Mouse (Mus musculus): ENCODE measurements around the gene Tprn. TPM values are rescaled to one million over a fixed set of nuclear protein-coding genes. Genes with fewer than 3 reads are reported as not detected.
A peak's percentile ranks its signal among the peaks of the same experiment; 100 is the strongest.
"Not testable (repeated sequence)": the region's sequence is repeated elsewhere in the genome, so short reads cannot be mapped to it uniquely, and the experiment has no call there.

Gene Tprn
- polyA plus RNA-seq, 1 experiment from 2014 or later = 7.3 TPM

GRCm38 (mm10) chr2:25256443-25257109 is 5.8 kb upstream of the Tprn start:
- not testable (repeated sequence) for H3K9me3 ChIP-seq (ENCODE audit: control insufficient read depth, low read length); ATAC-seq (replicated peaks; ENCODE audit: low FRiP score)
- 63% methylated on average over 10 of the region's 12 CpGs for WGBS

GRCm38 (mm10) chr2:25257250-25257649 is 5.2 kb upstream of the Tprn start:
- WGBS = 89% methylated on average over 5 of the region's 5 CpGs
- not testable (repeated sequence) for H3K27ac ChIP-seq (ENCODE audit: low read depth, low read length)

More at GRCm38 (mm10) chr2:25256443-25257109, 5.8 kb upstream of the Tprn start:
- H3K9ac ChIP-seq (ENCODE audit: low read length); H3K36me3 ChIP-seq (ENCODE audit: control insufficient read depth, insufficient read depth, low read length); H3K27ac ChIP-seq (ENCODE audit: low read depth, low read length); H3K27me3 ChIP-seq (ENCODE audit: control insufficient read depth, insufficient read depth, low read length); DNase-seq (ENCODE audit: low spot score): not testable (repeated sequence)
- Histone ChIP-seq H3K4me1 (replicated peaks; ENCODE audit: control insufficient read depth, insufficient read depth, low read length) (peaks cover 11% of the 10 kb centered on the region), H3K4me2 (ENCODE audit: low read depth, low read length, severe bottlenecking) (peak overlapping the region; percentile 95; the same call in 1 of the 2 replicates), H3K4me3 (ENCODE audit: low read depth, low read length) (peak overlapping the region; percentile 97)

GRCm38 (mm10) chr2:25258887-25259286 is 3.5 kb upstream of the Tprn start:
- Histone ChIP-seq H3K27ac (ENCODE audit: low read depth, low read length) (no peak overlapping the region), H3K9me3 (ENCODE audit: control insufficient read depth, low read length) (no peaks in the 10 kb centered on the region), H3K4me1 (replicated peaks; ENCODE audit: control insufficient read depth, insufficient read depth, low read length) (peaks cover 22% of the 10 kb centered on the region), H3K4me2 (ENCODE audit: low read depth, low read length, severe bottlenecking) (no peak overlapping the region), H3K4me3 (ENCODE audit: low read depth, low read length) (no peak overlapping the region), H3K9ac (ENCODE audit: low read length) (no peak overlapping the region), H3K27me3 (ENCODE audit: control insufficient read depth, insufficient read depth, low read length) (peaks cover 10% of the 10 kb centered on the region), H3K36me3 (ENCODE audit: control insufficient read depth, insufficient read depth, low read length) (no peaks in the 10 kb centered on the region)
- no peak for ATAC-seq (replicated peaks; ENCODE audit: low FRiP score)
- 49% methylated on average over 2 of the region's 2 CpGs for WGBS
- DNase-seq (ENCODE audit: low spot score) = no peak

More at GRCm38 (mm10) chr2:25257250-25257649, 5.2 kb upstream of the Tprn start:
- H3K4me1 ChIP-seq (replicated peaks; ENCODE audit: control insufficient read depth, insufficient read depth, low read length) = peaks cover 11% of the 10 kb centered on the region
- H3K27me3 ChIP-seq (ENCODE audit: control insufficient read depth, insufficient read depth, low read length); H3K4me3 ChIP-seq (ENCODE audit: low read depth, low read length); H3K9ac ChIP-seq (ENCODE audit: low read length); DNase-seq (ENCODE audit: low spot score); H3K36me3 ChIP-seq (ENCODE audit: control insufficient read depth, insufficient read depth, low read length); ATAC-seq (replicated peaks; ENCODE audit: low FRiP score); H3K9me3 ChIP-seq (ENCODE audit: control insufficient read depth, low read length); H3K4me2 ChIP-seq (ENCODE audit: low read depth, low read length, severe bottlenecking): not testable (repeated sequence)

- peak overlapping the region; percentile 28; the same call in 1 of the 2 replicates for H3K9ac ChIP-seq (ENCODE audit: low read length)
- H3K4me3 ChIP-seq (ENCODE audit: low read depth, low read length) = peak overlapping the region; percentile 77
- 46% methylated on average over 10 of the region's 12 CpGs for WGBS
- H3K27ac ChIP-seq (ENCODE audit: low read depth, low read length) = no peak overlapping the region
- peak overlapping the region; percentile 100 for H3K4me2 ChIP-seq (ENCODE audit: low read depth, low read length, severe bottlenecking)
- peaks cover 16% of the 10 kb centered on the region for H3K4me1 ChIP-seq (replicated peaks; ENCODE audit: control insufficient read depth, insufficient read depth, low read length)
- peak; percentile 6; the same call in 1 of the 2 replicates for ATAC-seq (replicated peaks; ENCODE audit: low FRiP score)
- no peaks in the 10 kb centered on the region for H3K36me3 ChIP-seq (ENCODE audit: control insufficient read depth, insufficient read depth, low read length)
- DNase-seq (ENCODE audit: low spot score) = no peak
- H3K27me3 ChIP-seq (ENCODE audit: control insufficient read depth, insufficient read depth, low read length) = peaks cover 16% of the 10 kb centered on the region
- H3K9me3 ChIP-seq (ENCODE audit: control insufficient read depth, low read length) = no peaks in the 10 kb centered on the region
Observed at GRCm38 (mm10) chr2:25261870-25262269, 548 bp upstream of the Tprn start.

- H3K36me3 ChIP-seq (ENCODE audit: control insufficient read depth, insufficient read depth, low read length) = no peaks in the 10 kb centered on the region
- H3K4me3 ChIP-seq (ENCODE audit: low read depth, low read length) = peak overlapping the region; percentile 77
- no peaks in the 10 kb centered on the region for H3K9me3 ChIP-seq (ENCODE audit: control insufficient read depth, low read length)
- peak overlapping the region; percentile 63 for H3K9ac ChIP-seq (ENCODE audit: low read length)
- no peak overlapping the region for H3K27ac ChIP-seq (ENCODE audit: low read depth, low read length)
- H3K27me3 ChIP-seq (ENCODE audit: control insufficient read depth, insufficient read depth, low read length) = peaks cover 16% of the 10 kb centered on the region
- peak overlapping the region; percentile 100 for H3K4me2 ChIP-seq (ENCODE audit: low read depth, low read length, severe bottlenecking)
- WGBS = under 1% methylated on average over 81 of the region's 82 CpGs
- DNase-seq (ENCODE audit: low spot score) (peak; percentile 77), ATAC-seq (replicated peaks; ENCODE audit: low FRiP score) (peak; percentile 56)
- H3K4me1 ChIP-seq (replicated peaks; ENCODE audit: control insufficient read depth, insufficient read depth, low read length) = peaks cover 16% of the 10 kb centered on the region
Observed at GRCm38 (mm10) chr2:25262795-25263622, 591 bp downstream of the Tprn start.

GRCm38 (mm10) chr2:25263623-25264285 is 1.3 kb downstream of the Tprn start:
- H3K9ac ChIP-seq (ENCODE audit: low read length) = peak overlapping the region; percentile 63
- peaks cover 16% of the 10 kb centered on the region for H3K4me1 ChIP-seq (replicated peaks; ENCODE audit: control insufficient read depth, insufficient read depth, low read length)

GRCm38 (mm10) chr2:25264286-25264660 is 1.9 kb downstream of the Tprn start:
- peaks cover 16% of the 10 kb centered on the region for H3K4me1 ChIP-seq (replicated peaks; ENCODE audit: control insufficient read depth, insufficient read depth, low read length)
- no peaks in the 10 kb centered on the region for H3K9me3 ChIP-seq (ENCODE audit: control insufficient read depth, low read length)
- H3K36me3 ChIP-seq (ENCODE audit: control insufficient read depth, insufficient read depth, low read length) = no peaks in the 10 kb centered on the region
- DNase-seq (ENCODE audit: low spot score) = no peak
- H3K27me3 ChIP-seq (ENCODE audit: control insufficient read depth, insufficient read depth, low read length) = peaks cover 16% of the 10 kb centered on the region
- H3K27ac ChIP-seq (ENCODE audit: low read depth, low read length) = no peak overlapping the region
- no peak overlapping the region for H3K4me2 ChIP-seq (ENCODE audit: low read depth, low read length, severe bottlenecking)
- H3K9ac ChIP-seq (ENCODE audit: low read length) = peak overlapping the region; percentile 63; the same call in 1 of the 2 replicates
- no peak overlapping the region for H3K4me3 ChIP-seq (ENCODE audit: low read depth, low read length)
- 83% methylated on average over 5 of the region's 5 CpGs for WGBS
- ATAC-seq (replicated peaks; ENCODE audit: low FRiP score) = no peak

More at GRCm38 (mm10) chr2:25263623-25264285, 1.3 kb downstream of the Tprn start:
- Histone ChIP-seq H3K9me3 (ENCODE audit: control insufficient read depth, low read length) (no peaks in the 10 kb centered on the region), H3K27me3 (ENCODE audit: control insufficient read depth, insufficient read depth, low read length) (peaks cover 16% of the 10 kb centered on the region), H3K4me2 (ENCODE audit: low read depth, low read length, severe bottlenecking) (peak overlapping the region; percentile 100), H3K4me3 (ENCODE audit: low read depth, low read length) (peak overlapping the region; percentile 77), H3K27ac (ENCODE audit: low read depth, low read length) (no peak overlapping the region), H3K36me3 (ENCODE audit: control insufficient read depth, insufficient read depth, low read length) (no peaks in the 10 kb centered on the region)
- no peak for DNase-seq (ENCODE audit: low spot score)
- no peak for ATAC-seq (replicated peaks; ENCODE audit: low FRiP score)
- WGBS = 23% methylated on average over 12 of the region's 12 CpGs

- Histone ChIP-seq H3K4me2 (ENCODE audit: low read depth, low read length, severe bottlenecking) (no peak overlapping the region), H3K9ac (ENCODE audit: low read length) (no peak overlapping the region), H3K27ac (ENCODE audit: low read depth, low read length) (no peak overlapping the region), H3K36me3 (ENCODE audit: control insufficient read depth, insufficient read depth, low read length) (no peaks in the 10 kb centered on the region), H3K27me3 (ENCODE audit: control insufficient read depth, insufficient read depth, low read length) (peaks cover 16% of the 10 kb centered on the region), H3K4me3 (ENCODE audit: low read depth, low read length) (no peak overlapping the region), H3K9me3 (ENCODE audit: control insufficient read depth, low read length) (no peaks in the 10 kb centered on the region), H3K4me1 (replicated peaks; ENCODE audit: control insufficient read depth, insufficient read depth, low read length) (peaks cover 16% of the 10 kb centered on the region)
- ATAC-seq (replicated peaks; ENCODE audit: low FRiP score) (no peak), DNase-seq (ENCODE audit: low spot score) (no peak)
- 80% methylated on average over 3 of the region's 3 CpGs for WGBS
Observed at GRCm38 (mm10) chr2:25264851-25265250, 2.4 kb downstream of the Tprn start.
